Mouse (Mus musculus) spleen, adult 12 weeks (tissue): ENCODE measurements around the gene Pramel4.
"Not testable (repeated sequence)": the region's sequence is repeated elsewhere in the genome, so short reads cannot be mapped to it uniquely, and the experiment has no call there.

Experiments used
- DNase-seq: peaks from one replicate; pipeline ENCODE4 v3.0.0; 2022; ENCODE audit warnings: low spot score

Gene Pramel4

DNA sequence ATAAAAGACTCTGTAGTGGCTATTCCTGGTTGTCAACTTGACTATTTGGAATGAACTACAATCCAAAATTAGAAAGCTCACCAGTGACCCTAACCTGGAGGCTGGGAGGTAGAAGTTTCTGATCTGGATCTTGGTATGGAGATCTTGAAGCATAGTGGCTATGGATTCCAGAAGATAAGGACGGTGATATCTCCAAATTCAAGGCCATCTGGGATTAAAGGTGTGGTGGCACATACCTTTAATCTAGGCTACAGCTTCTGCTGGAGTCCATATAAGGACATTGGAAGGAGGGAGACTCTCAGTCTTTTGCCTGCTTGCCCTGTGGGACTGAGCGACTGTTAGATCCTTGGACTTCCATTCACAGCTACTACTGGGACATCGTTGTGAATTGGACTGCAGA lies at the start of gene Pramel4:
Gene Pramel4, plus strand, starts transcription at position 301 of the 400 bp plus-strand sequence.
- not testable (repeated sequence) for DNase-seq

DNA sequence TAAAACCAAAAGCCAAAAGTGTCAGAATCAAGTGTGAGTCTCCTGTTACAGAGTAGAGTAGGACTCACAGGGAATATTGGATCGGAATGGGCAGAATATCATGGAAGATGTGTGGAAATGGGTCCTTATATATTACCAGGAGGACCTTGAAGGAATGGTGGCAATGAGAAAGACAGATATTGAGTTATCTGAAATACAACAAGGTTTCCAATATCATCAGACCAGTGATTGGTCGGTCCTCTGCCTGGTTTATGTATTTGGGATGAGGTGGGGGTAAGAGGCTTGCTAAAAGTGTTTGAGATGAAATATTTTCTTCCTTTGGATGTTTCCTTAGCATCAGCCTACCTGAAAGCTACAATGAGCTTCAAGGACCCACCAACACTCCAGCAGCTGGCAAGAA lies 47.2 kb downstream of the Pramel4 start, which contains the start of gene Gm13102:
Gene Gm13102, plus strand, starts transcription at position 301 of the 400 bp plus-strand sequence.
- DNase-seq: not testable (repeated sequence)
